Mouse (Mus musculus) lung, postnatal 0 days (tissue): ENCODE data around the gene Fmnl3.

ENCODE experiments used
- CTCF ChIP-seq: IDR thresholded peaks from 2 replicates; pipeline ENCODE4 v1.5.1; 2016; ENCODE audit warnings: antibody characterized with exemption, mild to moderate bottlenecking
- EP300 ChIP-seq: IDR thresholded peaks from 2 replicates; pipeline ENCODE4 v1.6.1; 2016; ENCODE audit warnings: antibody characterized with exemption, mild to moderate bottlenecking, control low read depth

DNA sequence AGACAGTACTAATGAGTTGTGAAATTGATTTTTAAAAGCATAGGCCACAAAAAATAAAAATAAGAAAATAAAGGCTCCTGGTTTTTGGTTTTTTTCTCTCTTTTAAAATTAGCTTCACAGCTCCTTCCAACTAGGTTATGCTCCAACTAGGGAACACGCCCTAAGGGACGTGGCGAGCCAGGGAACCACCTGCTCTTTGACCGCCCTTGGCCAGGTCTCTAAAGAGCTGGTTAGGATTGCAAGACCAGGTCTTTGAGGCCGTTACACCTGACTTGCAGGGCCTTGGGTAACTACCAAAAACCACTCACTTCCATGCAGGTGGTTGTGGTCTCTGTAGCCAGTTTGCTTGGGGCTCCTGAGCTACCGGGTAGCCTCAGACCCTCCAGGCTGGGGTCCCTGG is 21.7 kb upstream of the Fmnl3 start:
- no peak for TF ChIP-seq EP300
- TF ChIP-seq CTCF, result no peak
